Mouse (Mus musculus): ENCODE results near the gene Frrs1. TPM values are rescaled to one million over a fixed set of nuclear protein-coding genes. Genes with fewer than 3 reads are reported as not detected.

The Frrs1 gene
- polyA plus RNA-seq, 1 experiment, result 49.7 TPM

DNA sequence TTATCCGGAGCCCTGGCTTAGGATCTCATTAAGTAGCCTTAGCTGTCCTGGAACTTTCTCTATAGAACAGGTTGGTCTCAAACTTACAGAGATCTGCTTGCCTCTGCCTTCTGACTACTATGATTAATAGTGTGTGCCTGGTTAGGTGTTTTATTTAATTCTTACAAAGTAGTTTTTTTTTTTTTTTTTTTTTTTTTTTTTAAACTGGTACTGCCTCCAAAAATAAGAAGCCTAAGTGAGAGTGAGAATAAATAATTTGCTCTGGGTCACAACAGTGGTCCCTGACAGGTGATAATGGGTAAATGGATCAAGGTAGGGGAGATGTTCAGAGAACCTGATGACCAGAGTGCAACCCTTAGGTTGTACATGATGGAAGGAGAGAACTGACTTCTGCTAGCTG, 3.4 kb downstream of the Frrs1 start:
- Histone ChIP-seq H3K4me3 (ENCODE audit: insufficient read depth, low read depth, low read length) (no peak overlapping the region), H3K4me1 (ENCODE audit: control insufficient read depth, insufficient read depth, low read length) (peaks cover 12% of the 10 kb centered on the region; the same call in 1 of the 2 replicates), H3K27me3 (replicated peaks; ENCODE audit: control insufficient read depth, insufficient read depth, low read length) (no peaks in the 10 kb centered on the region), H3K27ac (ENCODE audit: insufficient read depth, low read depth, low read length) (peak overlapping the region; percentile 43; the same call in 1 of the 2 replicates), H3K36me3 (ENCODE audit: control insufficient read depth, insufficient read depth, low read length) (no peaks in the 10 kb centered on the region)
- TF ChIP-seq POLR2A (IDR thresholded peaks at IDR 0.05; ENCODE audit: low read depth, low read length) (no peak), CTCF (conservative IDR thresholded peaks at IDR 0.05; ENCODE audit: insufficient read depth, insufficient read length, low read depth, low read length) (no peak)
- DNase-seq, result no peak
- 20% methylated on average over 1 of the region's 1 CpGs for WGBS

- peak; percentile 66 for DNase-seq
- H3K27me3 ChIP-seq (replicated peaks; ENCODE audit: control insufficient read depth, insufficient read depth, low read length), result no peaks in the 10 kb centered on the region
- H3K27ac ChIP-seq (ENCODE audit: insufficient read depth, low read depth, low read length), result no peak overlapping the region; the same call in 1 of the 2 replicates
- TF ChIP-seq POLR2A (IDR thresholded peaks at IDR 0.05; ENCODE audit: low read depth, low read length) (no peak), CTCF (conservative IDR thresholded peaks at IDR 0.05; ENCODE audit: insufficient read depth, insufficient read length, low read depth, low read length) (no peak)
- WGBS, result 37% methylated on average over 5 of the region's 5 CpGs
- no peaks in the 10 kb centered on the region for H3K36me3 ChIP-seq (ENCODE audit: control insufficient read depth, insufficient read depth, low read length)
- peaks cover 12% of the 10 kb centered on the region; the same call in 1 of the 2 replicates for H3K4me1 ChIP-seq (ENCODE audit: control insufficient read depth, insufficient read depth, low read length)
- H3K4me3 ChIP-seq (ENCODE audit: insufficient read depth, low read depth, low read length), result no peak overlapping the region
Observed at GRCm38 (mm10) chr3:116864421-116864820, 5.2 kb downstream of the Frrs1 start.

GRCm38 (mm10) chr3:116865199-116865636, 6.0 kb downstream of the Frrs1 start:
- Histone ChIP-seq H3K27me3 (replicated peaks; ENCODE audit: control insufficient read depth, insufficient read depth, low read length) (no peaks in the 10 kb centered on the region), H3K4me1 (ENCODE audit: control insufficient read depth, insufficient read depth, low read length) (peaks cover 15% of the 10 kb centered on the region; the same call in 1 of the 2 replicates), H3K4me3 (ENCODE audit: insufficient read depth, low read depth, low read length) (no peak overlapping the region), H3K27ac (ENCODE audit: insufficient read depth, low read depth, low read length) (no peak overlapping the region), H3K36me3 (ENCODE audit: control insufficient read depth, insufficient read depth, low read length) (no peaks in the 10 kb centered on the region)
- 92% methylated on average over 1 of the region's 1 CpGs for WGBS
- no peak for DNase-seq
- TF ChIP-seq POLR2A (IDR thresholded peaks at IDR 0.05; ENCODE audit: low read depth, low read length), result no peak
- TF ChIP-seq CTCF (conservative IDR thresholded peaks at IDR 0.05; ENCODE audit: insufficient read depth, insufficient read length, low read depth, low read length), result no peak

- Histone ChIP-seq H3K36me3 (ENCODE audit: control insufficient read depth, insufficient read depth, low read length) (no peaks in the 10 kb centered on the region; the same call in 1 of the 2 replicates), H3K4me1 (ENCODE audit: control insufficient read depth, insufficient read depth, low read length) (peaks cover 22% of the 10 kb centered on the region; the same call in 1 of the 2 replicates), H3K27ac (ENCODE audit: insufficient read depth, low read depth, low read length) (peak overlapping the region; percentile 85), H3K27me3 (replicated peaks; ENCODE audit: control insufficient read depth, insufficient read depth, low read length) (no peaks in the 10 kb centered on the region), H3K4me3 (ENCODE audit: insufficient read depth, low read depth, low read length) (no peak overlapping the region)
- peak; percentile 59 for DNase-seq
- no peak for TF ChIP-seq CTCF (conservative IDR thresholded peaks at IDR 0.05; ENCODE audit: insufficient read depth, insufficient read length, low read depth, low read length)
- TF ChIP-seq POLR2A (IDR thresholded peaks at IDR 0.05; ENCODE audit: low read depth, low read length), result no peak
- 29% methylated on average over 3 of the region's 3 CpGs for whole genome bisulfite sequencing
Observed at GRCm38 (mm10) chr3:116870372-116870771, 11.1 kb downstream of the Frrs1 start.

DNA sequence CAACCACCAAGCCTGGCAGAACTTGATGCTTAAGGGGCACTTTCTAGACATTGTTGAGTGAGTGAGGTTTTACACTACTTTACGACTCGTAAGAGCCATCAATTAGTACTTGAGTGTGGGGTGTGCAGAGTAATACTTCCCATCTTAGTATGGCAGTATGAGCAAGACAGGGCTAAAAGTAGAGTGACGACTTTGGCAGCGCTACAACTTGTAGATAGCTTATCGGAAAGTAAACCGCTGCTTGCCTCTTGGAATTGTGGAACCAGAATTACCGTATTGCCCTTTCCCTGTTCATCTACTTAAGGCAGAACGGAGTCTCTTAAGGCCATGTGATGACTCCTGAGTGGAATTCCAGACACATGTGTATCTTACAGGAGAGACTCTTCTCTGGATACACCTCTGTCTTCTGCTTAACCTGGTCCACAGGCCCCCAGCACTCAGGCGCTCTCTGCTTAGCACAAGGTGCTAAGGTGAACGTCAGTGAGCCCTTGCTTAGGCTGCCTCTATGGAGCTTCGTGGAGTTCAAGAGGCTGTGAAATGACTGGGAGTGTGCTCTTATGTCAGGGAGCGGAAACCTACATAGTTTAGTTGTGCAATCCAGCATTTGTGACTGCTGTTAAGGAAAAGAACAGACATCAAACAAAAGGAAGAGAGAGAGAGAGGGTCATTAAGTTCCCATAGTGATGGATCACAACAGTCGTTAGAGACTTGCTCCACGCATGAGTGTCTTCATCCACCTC, 23.1 kb downstream of the Frrs1 start:
- 86% methylated on average over 14 of the region's 14 CpGs for WGBS
- H3K4me3 ChIP-seq (ENCODE audit: insufficient read depth, low read depth, low read length), result no peak overlapping the region
- DNase-seq, result no peak
- no peak overlapping the region for H3K27ac ChIP-seq (ENCODE audit: insufficient read depth, low read depth, low read length)
- 0 out of 2 replicates have a peak, but pooled peaks cover 3% of the 10 kb centered on the region for H3K4me1 ChIP-seq (ENCODE audit: control insufficient read depth, insufficient read depth, low read length)
- H3K27me3 ChIP-seq (replicated peaks; ENCODE audit: control insufficient read depth, insufficient read depth, low read length), result no peaks in the 10 kb centered on the region
- H3K36me3 ChIP-seq (ENCODE audit: control insufficient read depth, insufficient read depth, low read length), result peaks cover 7% of the 10 kb centered on the region
- no peak for TF ChIP-seq POLR2A (IDR thresholded peaks at IDR 0.05; ENCODE audit: low read depth, low read length)
- no peak for TF ChIP-seq CTCF (conservative IDR thresholded peaks at IDR 0.05; ENCODE audit: insufficient read depth, insufficient read length, low read depth, low read length)

DNA sequence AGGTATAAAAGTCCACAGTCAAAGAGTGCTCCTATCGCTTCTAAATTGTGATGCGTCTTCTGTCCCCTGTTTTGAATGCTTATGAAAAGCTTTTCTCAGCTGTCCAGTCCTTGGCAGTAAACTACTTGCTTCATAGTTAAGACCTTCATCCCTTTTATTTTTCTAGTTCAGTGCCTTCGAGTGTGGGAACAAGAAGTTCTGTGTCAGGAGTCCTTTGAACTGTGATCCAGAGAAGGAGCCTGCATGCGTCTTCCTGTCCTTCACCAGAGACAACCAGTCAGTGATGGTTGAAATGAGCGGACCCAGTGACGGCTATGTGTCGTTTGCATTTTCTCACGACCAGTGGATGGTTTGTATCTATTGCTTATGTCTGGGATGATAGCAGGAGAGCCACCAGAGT, 25.7 kb downstream of the Frrs1 start:
- TF ChIP-seq POLR2A (IDR thresholded peaks at IDR 0.05; ENCODE audit: low read depth, low read length), result no peak
- TF ChIP-seq CTCF (conservative IDR thresholded peaks at IDR 0.05; ENCODE audit: insufficient read depth, insufficient read length, low read depth, low read length), result no peak

DNA sequence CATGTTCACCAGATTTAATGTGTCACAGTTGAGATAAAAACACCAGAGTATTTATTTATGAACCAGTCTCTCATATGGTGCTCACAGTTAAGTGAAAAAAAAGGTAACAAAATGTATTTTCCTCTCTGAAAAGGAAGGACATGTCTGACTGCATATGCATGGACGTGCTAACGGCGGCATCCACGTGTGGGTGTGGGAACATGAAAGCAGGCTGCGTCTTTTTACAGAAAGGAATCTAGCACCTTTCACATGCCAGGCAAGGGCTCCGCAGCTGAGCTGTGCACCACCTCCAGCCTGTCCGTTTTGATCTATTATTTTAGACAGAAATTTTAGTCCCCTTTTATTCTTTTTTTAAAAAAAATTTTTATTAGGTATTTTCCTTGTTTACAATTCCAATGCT, 30.1 kb downstream of the Frrs1 start:
- Histone ChIP-seq H3K4me3 (ENCODE audit: insufficient read depth, low read depth, low read length) (no peak overlapping the region), H3K36me3 (ENCODE audit: control insufficient read depth, insufficient read depth, low read length) (peaks cover 3% of the 10 kb centered on the region; the same call in 1 of the 2 replicates), H3K4me1 (ENCODE audit: control insufficient read depth, insufficient read depth, low read length) (peaks cover 7% of the 10 kb centered on the region; the same call in 1 of the 2 replicates), H3K27me3 (replicated peaks; ENCODE audit: control insufficient read depth, insufficient read depth, low read length) (no peaks in the 10 kb centered on the region), H3K27ac (ENCODE audit: insufficient read depth, low read depth, low read length) (no peak overlapping the region)
- no peak for DNase-seq
- WGBS, result 91% methylated on average over 7 of the region's 7 CpGs
- TF ChIP-seq POLR2A (IDR thresholded peaks at IDR 0.05; ENCODE audit: low read depth, low read length) (no peak), CTCF (conservative IDR thresholded peaks at IDR 0.05; ENCODE audit: insufficient read depth, insufficient read length, low read depth, low read length) (no peak)

More for the DNA sequence above, 25.7 kb downstream of the Frrs1 start:
- peak; percentile 62 for DNase-seq
- no peak overlapping the region for H3K4me3 ChIP-seq (ENCODE audit: insufficient read depth, low read depth, low read length)
- 76% methylated on average over 8 of the region's 8 CpGs for WGBS
- H3K27ac ChIP-seq (ENCODE audit: insufficient read depth, low read depth, low read length), result no peak overlapping the region
- H3K4me1 ChIP-seq (ENCODE audit: control insufficient read depth, insufficient read depth, low read length), result 0 out of 2 replicates have a peak, but pooled peaks cover 3% of the 10 kb centered on the region
- H3K36me3 ChIP-seq (ENCODE audit: control insufficient read depth, insufficient read depth, low read length), result peaks cover 7% of the 10 kb centered on the region
- H3K27me3 ChIP-seq (replicated peaks; ENCODE audit: control insufficient read depth, insufficient read depth, low read length), result no peaks in the 10 kb centered on the region
